Mouse (Mus musculus) adipocyte (in vitro differentiated cells): ENCODE measurements at regions not wholly inside any gene's neighbourhood (a gene's known extent, or its start where the extent isn't known, plus 50 kb on each side); places are given as distances from the start of the nearest gene placed in this dataset.
"Not testable (repeated sequence)": the region's sequence is repeated elsewhere in the genome, so short reads cannot be mapped to it uniquely, and the experiment has no call there.

Experiments
- DNase-seq: peaks from one replicate; pipeline ENCODE4 v3.0.0-alpha.2; 2016; ENCODE audit warnings: low spot score

DNA sequence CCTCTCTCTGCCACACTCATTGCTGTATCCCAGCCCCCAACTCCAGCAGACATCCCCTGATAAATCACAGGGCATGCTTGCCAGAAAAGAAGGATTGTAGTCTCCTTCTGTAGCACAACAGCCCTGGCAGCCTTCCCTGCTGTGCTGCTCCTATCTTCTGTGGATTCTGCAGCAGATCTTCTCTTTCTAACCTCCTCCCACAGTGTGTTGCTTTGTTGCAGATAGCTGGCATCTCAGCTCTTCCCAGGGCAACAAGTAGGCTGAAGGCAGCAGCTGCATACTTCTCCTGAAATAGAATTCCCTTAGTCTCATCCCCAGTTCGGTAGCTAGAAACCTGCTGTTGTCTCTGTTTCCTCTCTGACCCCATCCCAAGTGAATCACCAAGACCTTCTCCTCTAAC, 77.7 kb downstream of the Amer1 start:
- DNase-seq = no peak

- not testable (repeated sequence) for DNase-seq
These were observed 79.3 kb downstream of the Amer1 start for GRCm38 (mm10) chrX:95365326-95365725.

DNA sequence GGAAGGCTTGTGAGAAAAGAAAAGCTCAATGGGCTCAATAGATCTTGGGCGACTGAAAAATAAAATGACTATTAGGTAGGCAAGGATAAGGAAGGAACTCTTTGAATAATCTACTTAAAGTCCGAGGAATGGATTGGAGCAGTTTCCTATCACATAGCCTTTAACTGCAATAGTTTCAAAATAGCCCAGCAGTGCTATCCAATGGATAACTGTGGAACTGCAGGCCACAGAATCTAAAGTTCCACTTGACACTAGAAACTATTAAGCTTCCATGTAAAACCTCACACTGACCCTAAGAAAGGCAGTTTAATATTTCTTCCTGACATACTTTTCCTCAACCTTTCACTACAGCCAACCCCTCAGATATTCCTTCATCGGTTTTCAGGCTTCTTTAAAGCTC, 85.6 kb downstream of the Amer1 start:
- DNase-seq = peak; percentile 52
